Mouse (Mus musculus) adrenal gland, postnatal 10 days (tissue): ENCODE measurements around the gene Cdc5l. TPM values are rescaled to one million over a fixed set of nuclear protein-coding genes. Genes with fewer than 3 reads are reported as not detected.
A peak's percentile ranks its signal among the peaks of the same experiment; 100 is the strongest.

ENCODE experiments used
- DNase-seq: peaks from one replicate; pipeline ENCODE4 v3.0.0; 2021; ENCODE audit warnings: mixed read lengths
- total RNA-seq, 2 experiments: library from RNA; stranded (reverse); gene quantifications; 2 replicates each; pipeline ENCODE4 v1.2.3; 2021

The Cdc5l gene
- total RNA-seq, 2 experiments from 2014 or later: 40.0 to 40.9 TPM

GRCm38 (mm10) chr17:45370535-45370934, 63.0 kb downstream of the Cdc5l start:
- DNase-seq: no peak

GRCm38 (mm10) chr17:45364871-45365270, 68.7 kb downstream of the Cdc5l start:
- no peak for DNase-seq

- DNase-seq: no peak
These were observed 72.6 kb downstream of the Cdc5l start for GRCm38 (mm10) chr17:45360950-45361349.

GRCm38 (mm10) chr17:45359443-45359842, 74.1 kb downstream of the Cdc5l start:
- peak; percentile 53 for DNase-seq

- no peak for DNase-seq
These were observed 77.1 kb downstream of the Cdc5l start for GRCm38 (mm10) chr17:45356431-45356830.

- DNase-seq: no peak
These were observed 85.6 kb downstream of the Cdc5l start for GRCm38 (mm10) chr17:45347951-45348350.

Other genes with a start within 250 kb of the Cdc5l start
- gene Spats1, start 41.7 kb upstream of the Cdc5l start, total RNA-seq: under 1 TPM in 1 of 2 experiments, not detected in 1; 0.48 TPM
- 10 to 100 TPM; 17.6 to 22.6 TPM for gene Aars2, start 73.1 kb upstream of the Cdc5l start, total RNA-seq
- gene Tcte1, start 89.7 kb upstream of the Cdc5l start, total RNA-seq: not detected
- gene Tmem151b, start 115.9 kb upstream of the Cdc5l start, total RNA-seq: 1 to 10 TPM; 1.2 to 3.1 TPM
- 1 to 10 TPM; 4.4 to 6.2 TPM for gene Nfkbie, start 122.0 kb upstream of the Cdc5l start, total RNA-seq
- 10 to 100 TPM; 65.9 TPM for gene Slc35b2, start 130.1 kb upstream of the Cdc5l start, total RNA-seq
- 1,000 to 10,000 TPM; 1,111 to 1,198 TPM for gene Hsp90ab1, start 139.5 kb upstream of the Cdc5l start, total RNA-seq
- gene Slc29a1, start 165.9 kb upstream of the Cdc5l start, total RNA-seq: 100 to 1,000 TPM; 130 to 145 TPM
- 1 to 10 TPM in 1 of 2 experiments, under 1 TPM in 1; 0.57 to 1.9 TPM for gene Mymx, start 168.4 kb upstream of the Cdc5l start, total RNA-seq
- gene Capn11, start 225.6 kb upstream of the Cdc5l start, total RNA-seq: under 1 TPM in 1 of 2 experiments, not detected in 1; 0.63 TPM